Mouse (Mus musculus): Measurements from ENCODE around the gene Stk10. TPM values are rescaled to one million over a fixed set of nuclear protein-coding genes. Genes with fewer than 3 reads are reported as not detected.

Gene Stk10
- polyA plus RNA-seq, 1 experiment from 2014 or later = 2.2 TPM

Other genes with a start within 250 kb of the Stk10 start
- 7,195 and 12,752 TPM in 2 replicates for gene Hba-a1, start 249.8 kb upstream of the Stk10 start, polyA plus RNA-seq (2014; fragmentation: Nextera tagmentation; extraction: Ambion mirVana)
- 1.5 and 2.1 TPM in 2 replicates for gene Hbq1b, start 246.3 kb upstream of the Stk10 start, polyA plus RNA-seq (2014; fragmentation: Nextera tagmentation; extraction: Ambion mirVana)
- 18,791 and 33,479 TPM in 2 replicates for gene Hba-a2, start 236.8 kb upstream of the Stk10 start, polyA plus RNA-seq (2014; fragmentation: Nextera tagmentation; extraction: Ambion mirVana)
- gene Hbq1a, start 233.2 kb upstream of the Stk10 start, polyA plus RNA-seq (2014; fragmentation: Nextera tagmentation; extraction: Ambion mirVana) = 1.2 and 2.5 TPM in 2 replicates
- gene Sh3pxd2b, start 185.5 kb upstream of the Stk10 start, polyA plus RNA-seq (2014; fragmentation: Nextera tagmentation; extraction: Ambion mirVana) = 12.6 and 13.3 TPM in 2 replicates
- 30.2 and 32.4 TPM in 2 replicates for gene Ubtd2, start 77.9 kb upstream of the Stk10 start, polyA plus RNA-seq (2014; fragmentation: Nextera tagmentation; extraction: Ambion mirVana)
- 0.35 TPM in 1 of 2 replicates, not detected in the other for gene Efcab9, start 1.2 kb upstream of the Stk10 start, polyA plus RNA-seq (2014; fragmentation: Nextera tagmentation; extraction: Ambion mirVana)
- gene Fbxw11, start 109.4 kb downstream of the Stk10 start, polyA plus RNA-seq (2014; fragmentation: Nextera tagmentation; extraction: Ambion mirVana) = 63.1 and 63.4 TPM in 2 replicates